Mouse (Mus musculus) left cerebral cortex, postnatal 4 days (tissue): ENCODE data around the gene Prpsap2. TPM values are rescaled to one million over a fixed set of nuclear protein-coding genes. Genes with fewer than 3 reads are reported as not detected.
"Not testable (repeated sequence)": the region's sequence is repeated elsewhere in the genome, so short reads cannot be mapped to it uniquely, and the experiment has no call there.

Experiments
- DNase-seq: peaks from one replicate; pipeline ENCODE4 v3.0.0-alpha.2; 2022
- intact Hi-C: fragments of 180-260 bp; cut with DNase I; formaldehyde crosslinking; loops from one replicate; pipeline ENCODE4 v1.15.1; 2025
- total RNA-seq, 2 experiments: library from RNA; stranded (reverse); gene quantifications; 2 replicates each; pipeline ENCODE4 v1.2.3; 2021

Gene Prpsap2
- total RNA-seq, result 10 to 100 TPM; 47.0 to 47.7 TPM

DNA sequence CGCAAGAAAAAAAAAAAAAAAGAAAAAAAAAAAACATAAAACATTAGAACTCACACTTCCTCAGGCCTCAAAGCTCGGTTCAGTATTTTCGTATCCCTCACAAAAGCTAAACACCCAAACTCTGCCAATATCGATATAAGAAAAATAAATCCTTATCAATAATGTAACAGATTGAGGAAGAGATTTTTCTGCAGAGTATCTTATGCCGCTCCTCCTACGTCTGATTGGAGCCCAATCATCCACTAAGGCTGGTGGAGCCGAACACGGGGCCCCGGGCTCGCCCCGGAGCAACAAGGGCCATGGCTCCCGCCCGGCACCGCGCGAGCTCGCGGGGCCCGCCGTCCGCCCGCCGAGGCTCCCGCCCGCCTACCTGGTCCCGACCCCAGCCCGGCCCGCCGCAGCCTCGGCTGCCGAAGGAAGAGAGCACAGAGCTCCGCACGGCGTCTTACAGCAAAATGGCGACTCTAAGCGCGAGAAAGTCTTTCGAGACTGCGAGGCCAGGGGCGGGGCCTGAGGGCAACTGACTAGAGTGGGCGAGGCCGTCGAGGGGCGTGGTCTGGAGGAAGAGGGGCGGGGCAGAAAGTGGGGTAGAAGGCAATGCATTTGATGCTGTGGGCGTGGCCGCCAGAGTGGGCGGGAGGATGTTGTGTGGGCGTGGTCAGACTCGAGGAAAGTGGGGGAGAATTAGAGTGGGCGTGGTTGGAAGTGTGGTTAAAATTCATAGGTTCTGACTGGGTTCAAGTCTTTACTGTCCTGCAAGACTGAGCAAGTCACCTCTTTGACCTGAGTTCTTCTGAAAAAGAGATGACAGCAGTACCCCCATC lies at the start of gene Prpsap2:
TSS of gene Prpsap2 (minus strand) at position 505 of the 824 bp plus-strand sequence.
- intact Hi-C loops, result no loop called here

DNA sequence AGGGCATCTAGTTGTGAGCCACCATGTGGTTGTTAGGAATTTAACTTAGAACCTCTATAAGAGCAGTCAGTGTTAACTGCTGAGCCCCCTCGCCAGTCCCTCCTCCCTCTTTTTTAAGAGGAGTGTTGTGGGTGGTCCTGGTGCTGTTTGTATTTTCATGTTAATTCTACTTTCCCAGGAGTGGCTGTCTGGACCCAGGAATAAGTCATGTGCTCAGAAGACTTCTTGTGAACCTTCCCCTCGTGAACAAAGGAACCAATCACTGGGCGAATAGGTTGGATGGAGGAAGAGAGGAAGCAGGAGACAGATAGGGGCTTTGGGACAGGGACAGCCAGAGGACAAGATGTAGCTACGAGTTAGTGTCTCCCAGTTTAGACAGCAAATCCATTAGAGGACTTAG lies 47.9 kb upstream of the Prpsap2 start:
- no peak for DNase-seq
- intact Hi-C loops, result loop anchor here (10.0 kb wide), 1 partner anchor 85 kb away; no protein-coding TSS in a partner anchor

More for the DNA sequence above, at the start of gene Prpsap2:
- DNase-seq, result peak; percentile 100

DNA sequence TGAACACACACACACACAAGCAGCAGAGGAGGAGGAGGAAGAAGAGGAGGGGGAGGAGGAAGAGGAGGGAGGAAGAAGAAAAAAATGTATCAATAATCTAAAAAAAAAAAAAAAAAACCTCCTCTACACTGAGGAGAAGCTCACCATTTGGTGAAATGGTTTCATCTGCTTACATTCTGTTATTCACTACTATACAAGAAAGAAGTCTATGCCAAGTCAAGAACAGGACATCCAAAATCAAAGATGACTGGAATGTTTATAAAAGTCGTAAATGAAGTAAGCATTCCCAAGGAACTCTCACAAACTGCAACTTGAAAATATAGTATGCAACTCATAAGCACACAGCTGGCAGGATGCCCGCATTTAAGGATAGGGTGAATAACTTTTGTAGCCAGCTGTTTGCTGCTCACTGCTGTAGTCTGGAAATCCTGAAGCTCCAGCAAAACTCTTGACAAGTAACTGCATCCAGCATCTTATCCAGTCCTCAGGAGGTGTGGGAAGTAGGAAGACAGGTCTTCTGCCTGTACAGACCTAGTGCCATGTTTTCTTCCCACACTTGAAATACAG lies 46.7 kb upstream of the Prpsap2 start:
- intact Hi-C loops, result loop anchor here (10.0 kb wide), 1 partner anchor 86 kb away; no protein-coding TSS in a partner anchor
- no peak for DNase-seq

DNA sequence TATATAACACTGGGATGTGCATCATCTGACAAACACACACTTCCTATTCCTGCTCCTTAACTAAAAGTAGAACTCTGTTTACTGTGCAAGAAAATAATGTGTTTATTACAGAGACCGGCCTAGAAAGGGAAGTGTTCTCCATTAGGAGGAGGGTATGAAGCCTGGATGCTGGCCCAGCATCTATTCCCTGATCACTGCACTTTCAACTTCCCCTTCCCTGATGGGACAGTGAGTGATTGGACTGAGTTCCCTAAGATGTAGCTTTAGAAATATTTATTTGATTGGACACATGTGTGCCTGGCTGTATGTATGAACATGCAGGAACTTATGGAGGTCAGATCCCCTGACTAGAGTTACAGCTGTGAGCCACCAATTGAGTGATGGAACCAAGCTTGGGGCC lies 31.6 kb upstream of the Prpsap2 start:
- intact Hi-C loops, result loop anchor here (10.0 kb wide), 1 partner anchor 521 kb away; no protein-coding TSS in a partner anchor
- no peak for DNase-seq

DNA sequence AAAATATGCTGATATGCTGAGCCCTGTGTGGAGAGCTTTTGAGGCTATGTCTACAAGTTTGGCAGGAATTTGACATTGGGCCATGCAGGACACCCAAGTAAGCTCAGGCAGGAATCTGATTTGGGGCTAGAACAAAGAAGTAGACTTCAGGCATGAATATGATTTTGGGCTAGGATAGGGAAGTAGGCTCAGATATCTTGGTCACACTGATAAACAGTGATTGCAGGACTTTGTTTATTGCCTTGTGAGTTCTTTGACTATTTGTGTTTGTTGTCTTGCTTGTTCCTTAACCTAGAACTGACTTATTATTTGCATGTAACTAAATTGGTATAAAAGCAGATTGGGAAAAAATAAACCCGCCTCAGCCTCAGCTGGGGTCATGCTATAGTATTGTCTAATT lies 26.7 kb upstream of the Prpsap2 start:
- intact Hi-C loops, result no loop called here
- DNase-seq, result no peak

DNA sequence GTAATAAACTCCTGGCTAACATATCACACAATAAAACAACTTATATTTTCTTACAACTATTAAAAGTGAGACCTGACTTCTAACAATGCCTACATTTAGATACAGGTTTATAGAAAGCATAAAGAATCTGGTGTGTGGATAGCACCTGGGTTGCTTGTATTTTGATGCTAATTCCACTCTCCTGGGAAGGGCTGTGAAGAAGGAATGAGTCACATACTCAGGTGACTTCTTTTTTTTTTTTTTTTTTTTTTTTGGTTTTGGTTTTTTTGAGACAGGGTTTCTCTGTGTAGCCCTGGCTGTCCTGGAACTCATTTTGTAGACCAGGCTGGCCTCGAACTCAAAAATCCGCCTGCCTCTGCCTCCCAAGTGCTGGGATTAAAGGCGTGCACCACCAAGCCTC lies 20.6 kb upstream of the Prpsap2 start:
- DNase-seq, result not testable (repeated sequence)
- intact Hi-C loops, result loop anchor here (5.0 kb wide), 1 partner anchor 35 kb away; no protein-coding TSS in a partner anchor

DNA sequence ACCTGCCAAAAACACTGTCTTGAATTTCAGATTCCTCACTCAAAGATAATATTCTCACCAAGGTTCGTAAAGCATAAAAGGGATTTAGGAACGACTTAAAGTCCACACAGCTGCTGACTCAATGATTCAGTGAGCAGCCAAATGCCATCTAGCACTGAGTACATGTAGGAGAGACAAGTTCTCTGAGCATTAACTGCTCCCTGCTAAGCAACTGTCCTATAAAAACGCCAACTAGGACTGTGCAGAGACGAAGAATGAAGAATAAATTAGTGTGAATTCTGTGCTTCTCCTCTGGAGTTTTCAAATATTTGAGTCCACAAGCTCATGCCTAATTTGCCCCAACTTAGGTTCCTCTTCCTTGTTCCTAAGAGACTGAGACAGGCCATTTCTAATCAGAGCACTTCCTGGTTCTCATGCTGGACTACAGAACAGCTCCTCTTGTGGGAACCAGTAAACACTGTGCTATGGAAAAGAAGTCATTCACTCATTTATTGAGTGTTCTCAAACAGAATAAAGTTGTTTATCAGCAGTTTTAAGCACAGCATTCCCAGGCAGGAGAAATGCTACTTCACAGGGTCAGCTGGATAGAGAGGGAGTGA lies 12.8 kb upstream of the Prpsap2 start:
- intact Hi-C loops, result no loop called here
- DNase-seq, result peak; percentile 18

GRCm38 (mm10) chr11:61760518-61760917 lies 1.4 kb downstream of the Prpsap2 start:
- DNase-seq, result no peak

GRCm38 (mm10) chr11:61757151-61757550 lies 4.7 kb downstream of the Prpsap2 start:
- no peak for DNase-seq
- intact Hi-C loops, result no loop called here

More at GRCm38 (mm10) chr11:61760518-61760917, 1.4 kb downstream of the Prpsap2 start:
- intact Hi-C loops, result no loop called here

GRCm38 (mm10) chr11:61751612-61752011 lies 10.3 kb downstream of the Prpsap2 start:
- intact Hi-C loops, result no loop called here
- no peak for DNase-seq

DNA sequence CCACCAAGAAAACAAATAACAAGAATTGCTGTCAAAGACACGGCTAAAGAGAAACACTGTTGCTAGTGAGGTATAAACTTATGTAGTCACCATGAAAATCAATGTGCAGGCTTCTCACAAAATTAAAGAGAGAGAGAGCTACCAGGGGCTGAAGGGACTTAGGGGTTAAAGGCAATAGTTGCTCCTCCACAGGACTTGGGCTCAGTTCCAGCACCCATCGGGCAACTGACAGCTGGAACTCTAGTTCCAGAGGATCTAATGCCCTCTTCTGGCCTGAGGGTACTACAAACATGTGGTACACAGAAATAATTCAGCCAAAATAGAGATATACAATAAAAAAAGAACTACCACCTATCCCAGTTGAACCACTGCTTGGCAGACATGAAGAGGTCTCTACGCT lies 14.7 kb downstream of the Prpsap2 start:
- DNase-seq, result peak; percentile 57
- intact Hi-C loops, result no loop called here

DNA sequence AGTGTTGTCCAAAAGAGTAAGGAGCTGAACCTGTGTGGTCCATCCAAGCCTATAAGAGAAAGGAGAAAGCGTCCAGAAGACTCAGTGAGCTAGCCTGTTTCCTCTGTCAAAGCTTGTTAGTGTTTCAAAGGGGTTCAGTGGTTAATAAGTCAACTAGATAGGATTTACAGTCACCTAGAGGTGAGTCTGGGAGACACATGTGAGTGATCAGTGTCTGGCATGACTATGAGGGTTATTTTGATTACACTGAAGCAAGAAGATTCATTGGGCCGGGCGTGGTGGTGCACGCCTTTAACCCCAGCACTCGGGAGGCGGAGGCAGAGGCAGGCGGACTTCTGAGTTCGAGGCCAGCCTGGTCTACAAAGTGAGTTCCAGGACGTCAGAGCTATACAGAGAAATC lies 16.1 kb downstream of the Prpsap2 start:
- intact Hi-C loops, result no loop called here
- DNase-seq, result no peak

DNA sequence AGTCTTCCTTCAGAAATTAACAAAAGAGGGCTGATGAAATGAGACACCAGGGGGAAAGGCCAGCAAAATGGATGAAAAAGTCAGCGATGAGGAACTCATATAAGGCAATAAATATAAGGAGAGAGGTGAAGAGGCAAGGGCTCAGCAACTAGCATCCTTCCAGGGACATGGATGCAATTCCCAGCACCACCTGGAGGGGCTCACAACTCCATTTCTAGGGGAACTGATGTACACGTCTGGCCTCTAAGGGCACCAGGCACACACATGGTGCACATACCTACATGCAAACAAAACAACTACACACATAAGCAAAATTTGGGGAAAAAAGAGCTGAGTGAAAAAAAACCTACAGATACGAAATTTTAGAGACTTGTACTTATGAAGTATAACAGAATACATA lies 17.4 kb downstream of the Prpsap2 start:
- intact Hi-C loops, result no loop called here
- no peak for DNase-seq

DNA sequence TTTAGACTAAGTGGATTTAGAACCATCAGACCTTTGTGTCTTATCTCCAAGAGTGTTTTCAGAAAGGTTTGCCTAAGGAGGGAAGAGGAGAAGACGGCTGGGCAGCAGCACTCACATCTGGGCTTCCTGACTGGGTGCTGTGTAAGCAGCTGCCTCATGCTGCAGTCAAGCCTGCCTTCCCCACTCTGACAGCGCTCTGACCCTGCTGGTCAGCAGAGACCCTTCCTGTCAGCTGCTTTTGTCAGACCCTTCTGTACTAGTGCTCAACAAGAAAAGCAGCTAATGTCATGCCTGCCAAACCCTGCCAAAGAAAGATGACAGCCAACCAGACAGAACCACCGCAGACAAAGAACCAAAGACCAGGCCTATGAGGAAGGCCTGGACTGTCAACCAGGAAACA lies 18.1 kb downstream of the Prpsap2 start:
- intact Hi-C loops, result no loop called here
- no peak for DNase-seq

DNA sequence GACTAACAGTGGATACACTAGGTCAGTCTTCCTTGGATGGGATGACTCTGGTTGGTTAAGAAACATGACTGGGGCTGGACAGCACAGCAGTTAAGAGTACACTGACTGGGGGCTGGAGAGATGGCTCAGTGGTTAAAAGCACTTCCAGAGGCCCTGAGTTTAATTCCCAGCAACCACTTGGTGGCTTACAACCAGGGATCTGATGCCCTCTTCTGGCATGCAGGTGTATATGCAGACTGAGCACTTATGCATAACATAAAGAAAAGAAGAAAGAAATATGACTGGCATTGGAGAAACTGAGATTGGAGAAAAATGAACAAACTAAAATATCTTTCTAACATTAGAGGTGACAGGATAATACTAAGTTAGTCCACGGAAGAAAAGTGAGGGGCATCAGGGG lies 21.4 kb downstream of the Prpsap2 start:
- intact Hi-C loops, result no loop called here
- no peak for DNase-seq

GRCm38 (mm10) chr11:61737290-61737689 lies 24.6 kb downstream of the Prpsap2 start:
- intact Hi-C loops, result no loop called here
- DNase-seq, result no peak

- DNase-seq, result no peak
- intact Hi-C loops, result no loop called here
These were observed 29.2 kb downstream of the Prpsap2 start for GRCm38 (mm10) chr11:61732672-61733071.

DNA sequence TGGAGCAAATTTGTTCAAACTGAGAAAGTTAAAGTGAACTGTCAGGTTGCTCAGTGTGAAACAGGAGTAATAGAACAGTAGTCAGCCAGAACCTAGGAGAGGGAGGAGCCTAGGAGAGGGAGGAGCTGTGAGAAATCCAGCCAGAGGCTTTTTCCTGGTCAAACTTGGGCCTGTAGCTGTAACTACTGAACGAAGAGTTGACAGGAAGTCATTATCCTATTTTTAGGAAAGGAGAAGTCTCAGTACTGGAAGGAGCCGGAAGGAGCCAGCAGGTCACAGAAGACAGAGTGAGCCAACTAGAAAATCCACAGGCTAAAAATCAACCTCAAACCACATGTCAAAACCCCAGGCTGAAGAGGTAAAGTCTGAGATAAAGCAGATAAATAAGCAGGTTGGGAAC lies 33.9 kb downstream of the Prpsap2 start:
- DNase-seq, result no peak
- intact Hi-C loops, result loop anchor here (10.0 kb wide), 1 partner anchor 213 kb away; no protein-coding TSS in a partner anchor

- no peak for DNase-seq
- intact Hi-C loops, result loop anchor here (10.0 kb wide), 1 partner anchor 207 kb away; no protein-coding TSS in a partner anchor
These were observed 39.8 kb downstream of the Prpsap2 start for GRCm38 (mm10) chr11:61722077-61722476.

DNA sequence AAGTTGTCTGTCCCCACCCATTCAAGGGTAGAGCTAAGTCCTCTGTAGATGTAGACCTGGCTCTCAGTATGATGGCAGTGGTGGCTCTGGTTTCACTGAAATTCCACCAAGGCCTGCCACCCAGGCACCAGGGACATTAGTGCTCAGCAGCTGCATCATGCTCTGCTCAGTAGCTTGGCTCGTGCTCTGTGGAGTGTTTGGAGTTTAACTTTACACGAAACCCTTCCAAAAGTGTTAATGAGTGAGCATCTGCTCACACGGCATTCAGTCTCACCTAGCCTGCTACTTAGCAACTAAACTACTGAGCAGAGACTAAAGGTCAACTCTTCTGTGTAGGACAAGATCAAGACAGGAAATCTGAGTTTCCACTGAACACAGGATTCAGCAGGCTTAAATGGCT lies 41.3 kb downstream of the Prpsap2 start, which contains the start of gene Slc5a10:
TSS of gene Slc5a10 (minus strand) at position 191 of the 400 bp plus-strand sequence.
- intact Hi-C loops, result loop anchor here (10.0 kb wide), 1 partner anchor 206 kb away; no protein-coding TSS in a partner anchor
- no peak for DNase-seq

DNA sequence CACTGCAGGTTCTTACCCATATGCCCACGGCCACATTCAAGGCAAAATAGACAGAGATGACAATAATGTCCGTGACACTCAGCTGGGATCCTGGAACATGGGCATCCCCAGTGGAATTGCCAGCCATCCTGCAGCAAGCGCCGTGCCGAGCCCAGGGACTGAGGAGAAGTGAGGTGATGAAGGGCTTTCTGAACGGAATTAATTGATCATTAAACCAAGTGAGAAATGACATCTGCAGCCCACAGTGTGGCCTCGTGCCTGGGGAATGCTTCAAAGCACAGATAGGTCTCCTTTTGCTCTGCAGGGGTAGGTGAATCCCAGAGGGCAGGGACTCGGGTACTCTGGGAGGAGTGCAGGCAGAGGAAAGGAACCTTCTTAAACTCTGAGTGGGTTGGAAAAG lies 42.1 kb downstream of the Prpsap2 start:
- DNase-seq, result no peak
- intact Hi-C loops, result loop anchor here (10.0 kb wide), 2 partner anchors 205 to 525 kb away; no protein-coding TSS in a partner anchor
